Mouse (Mus musculus) gastrocnemius, adult 2 months (tissue): ENCODE measurements around the gene Hk2. TPM values are rescaled to one million over a fixed set of nuclear protein-coding genes. Genes with fewer than 3 reads are reported as not detected.
A peak's percentile ranks its signal among the peaks of the same experiment; 100 is the strongest.

Experiments
- DNase-seq: peaks from one replicate; pipeline ENCODE4 v3.0.0; 2022
- H3K27ac ChIP-seq: fragments of 200-600 bp; 2 replicates; pipeline ENCODE4 v1.8.1; 2022; ENCODE audit warnings: mild to moderate bottlenecking
- H3K4me3 ChIP-seq: fragments of 200-600 bp; 2 replicates; pipeline ENCODE4 v1.8.1; 2022; ENCODE audit warnings: mild to moderate bottlenecking, moderate library complexity
- CTCF ChIP-seq: fragments of 200-600 bp; IDR thresholded peaks from 2 replicates; pipeline ENCODE4 v1.8.1; 2022; ENCODE audit warnings: antibody characterized with exemption, mild to moderate bottlenecking, moderate library complexity
- intact Hi-C: fragments of 180-260 bp; cut with DNase I; formaldehyde crosslinking; loops from one replicate; pipeline ENCODE4 v1.15.1; 2025
- total RNA-seq, 2 experiments: library from RNA; stranded (reverse); gene quantifications; 2 replicates each; pipeline ENCODE4 v1.2.3; 2021

The Hk2 gene
- total RNA-seq, 2 experiments from 2014 or later, result 243 to 313 TPM

GRCm38 (mm10) chr6:82783906-82784305, 9.7 kb upstream of the Hk2 start:
- Histone ChIP-seq H3K27ac (no peak overlapping the region), H3K4me3 (no peak overlapping the region)
- intact Hi-C loops, result no loop called here
- no peak for DNase-seq
- TF ChIP-seq CTCF, result no peak

DNA sequence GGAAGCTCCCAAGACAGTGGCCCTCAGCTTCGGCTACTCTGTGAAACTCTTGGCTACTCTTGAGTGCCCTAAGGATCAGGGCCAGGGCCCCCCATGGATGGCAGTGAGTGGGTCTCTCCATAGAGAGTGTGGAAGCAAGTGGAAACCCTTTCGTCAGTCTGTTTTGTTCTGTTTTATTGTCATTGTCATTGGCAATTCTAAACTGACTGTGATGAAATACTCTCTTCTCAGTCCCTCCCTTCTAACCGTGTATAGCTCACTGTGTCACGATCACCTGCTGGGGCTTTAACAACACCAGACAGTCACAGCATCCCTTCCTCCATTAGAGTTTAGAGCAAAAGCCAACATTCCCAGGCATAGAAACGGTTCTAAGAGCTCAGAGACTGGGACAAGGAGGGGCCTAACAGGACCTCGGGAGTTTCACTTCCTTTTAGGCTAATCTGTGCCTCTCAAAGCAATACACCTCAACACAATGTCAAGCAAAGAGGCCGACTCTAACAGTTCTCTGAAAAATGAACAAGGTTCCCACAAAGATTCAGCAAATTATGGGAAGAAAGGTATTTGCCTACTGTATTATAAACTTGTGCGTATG, 6.6 kb upstream of the Hk2 start:
- intact Hi-C loops, result no loop called here
- no peak for DNase-seq
- no peak for TF ChIP-seq CTCF
- Histone ChIP-seq H3K4me3 (no peak overlapping the region), H3K27ac (no peak overlapping the region)

GRCm38 (mm10) chr6:82780369-82780768, 6.1 kb upstream of the Hk2 start:
- TF ChIP-seq CTCF, result no peak
- Histone ChIP-seq H3K27ac (no peak overlapping the region), H3K4me3 (no peak overlapping the region)
- intact Hi-C loops, result no loop called here
- DNase-seq, result no peak

DNA sequence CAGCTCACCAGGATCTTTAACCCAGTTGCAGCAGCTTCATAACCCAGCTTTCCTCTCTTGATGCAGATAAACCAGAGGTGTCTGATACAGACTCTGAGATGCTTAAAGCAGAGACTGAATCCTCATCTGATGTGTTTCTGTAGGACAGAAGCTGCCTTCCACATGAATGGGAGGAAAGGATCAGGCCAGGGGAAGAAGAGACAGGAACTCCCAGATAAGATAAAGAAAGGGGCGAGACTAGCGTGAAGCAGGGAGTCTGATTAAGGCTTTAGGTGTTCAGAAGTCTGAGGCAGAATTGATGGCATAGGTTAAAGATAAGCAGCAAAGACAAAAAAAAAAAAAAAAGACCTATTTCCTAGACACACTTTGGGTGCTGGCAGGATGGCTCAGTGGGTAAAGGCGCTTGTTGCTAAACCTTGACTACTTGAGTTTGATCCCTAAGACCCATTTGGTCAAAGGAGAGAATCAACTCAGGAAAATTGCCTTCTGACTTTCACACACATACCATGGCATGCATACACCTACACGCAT, 2.9 kb upstream of the Hk2 start:
- H3K27ac ChIP-seq, result no peak overlapping the region
- no peak for TF ChIP-seq CTCF
- H3K4me3 ChIP-seq, result no peak overlapping the region
- no peak for DNase-seq
- intact Hi-C loops, result loop anchor here (5.0 kb wide), 1 partner anchor 75 kb away; no protein-coding TSS in a partner anchor

DNA sequence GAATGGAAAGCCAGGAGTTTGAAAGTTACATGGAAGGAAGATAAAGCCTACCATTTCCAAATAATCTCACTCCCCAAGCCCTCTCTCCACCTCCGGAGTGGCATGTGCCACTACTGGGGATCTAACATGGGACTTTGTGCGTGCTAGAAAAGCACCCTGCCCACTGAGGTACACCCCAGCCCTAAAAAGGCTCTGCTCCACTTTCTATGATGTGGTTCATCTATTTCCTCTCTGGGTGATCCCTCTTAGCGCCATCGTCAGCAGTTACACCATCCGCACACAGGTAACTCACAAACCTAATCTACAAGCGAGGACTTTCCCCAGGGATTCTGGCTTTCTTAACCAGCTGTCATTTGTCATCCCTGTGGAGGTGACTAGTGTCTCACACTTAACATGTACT, 1.1 kb upstream of the Hk2 start:
- Histone ChIP-seq H3K27ac (peak overlapping the region; percentile 97), H3K4me3 (no peak overlapping the region)
- no peak for DNase-seq
- intact Hi-C loops, result loop anchor here (2.0 to 5.0 kb wide), 2 partner anchors 29 to 77 kb away; no protein-coding TSS in a partner anchor
- TF ChIP-seq CTCF, result no peak

DNA sequence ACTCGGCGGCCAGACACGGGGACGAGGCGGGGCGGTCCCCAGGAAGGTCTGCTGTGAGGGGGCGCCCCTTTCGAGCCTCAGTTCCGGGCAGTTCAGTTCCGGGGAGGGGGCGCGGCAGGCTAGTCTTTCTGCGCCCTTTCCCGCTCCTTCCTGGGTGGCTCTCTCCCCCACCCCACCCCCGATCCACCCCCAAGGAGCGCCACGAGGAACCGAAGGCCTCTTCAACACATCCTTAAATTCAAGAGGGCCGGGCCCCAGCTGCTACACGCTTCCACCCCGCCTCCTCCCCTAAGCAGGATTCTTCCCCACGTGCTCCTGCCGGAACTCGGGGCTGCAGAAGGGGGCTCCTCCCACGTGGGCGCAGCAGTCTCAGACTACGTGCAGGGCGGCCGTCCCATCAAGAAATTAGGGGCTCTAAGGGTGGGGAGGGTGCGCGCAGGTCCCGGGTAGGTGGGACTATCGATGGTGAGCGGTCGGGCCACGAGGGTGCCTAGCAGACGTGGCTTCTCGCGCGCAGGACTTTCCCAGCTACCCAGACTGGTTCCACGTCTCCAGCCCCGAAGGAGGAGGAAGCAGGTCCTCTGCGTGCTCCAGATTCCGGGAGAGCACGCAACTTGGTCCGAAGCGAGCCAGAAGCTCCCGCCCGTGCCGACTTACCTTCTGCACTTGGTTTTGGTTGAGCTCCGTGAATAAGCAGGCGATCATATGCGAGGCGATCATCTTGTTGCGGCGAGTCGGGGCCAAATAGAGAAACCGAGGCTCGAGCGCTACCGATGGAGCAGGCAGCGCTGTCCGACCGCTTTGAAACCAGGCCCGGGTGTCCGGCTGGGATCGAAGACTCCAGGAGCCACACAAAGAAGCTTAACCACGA, 758 bp downstream of the Hk2 start:
- intact Hi-C loops, result loop anchor here (1.0 to 2.0 kb wide), 3 partner anchors 21 to 90 kb away; no protein-coding TSS in a partner anchor
- H3K27ac ChIP-seq, result peak overlapping the region; percentile 97
- peak overlapping the region; percentile 90 for H3K4me3 ChIP-seq
- no peak for TF ChIP-seq CTCF
- peak; percentile 76 for DNase-seq

DNA sequence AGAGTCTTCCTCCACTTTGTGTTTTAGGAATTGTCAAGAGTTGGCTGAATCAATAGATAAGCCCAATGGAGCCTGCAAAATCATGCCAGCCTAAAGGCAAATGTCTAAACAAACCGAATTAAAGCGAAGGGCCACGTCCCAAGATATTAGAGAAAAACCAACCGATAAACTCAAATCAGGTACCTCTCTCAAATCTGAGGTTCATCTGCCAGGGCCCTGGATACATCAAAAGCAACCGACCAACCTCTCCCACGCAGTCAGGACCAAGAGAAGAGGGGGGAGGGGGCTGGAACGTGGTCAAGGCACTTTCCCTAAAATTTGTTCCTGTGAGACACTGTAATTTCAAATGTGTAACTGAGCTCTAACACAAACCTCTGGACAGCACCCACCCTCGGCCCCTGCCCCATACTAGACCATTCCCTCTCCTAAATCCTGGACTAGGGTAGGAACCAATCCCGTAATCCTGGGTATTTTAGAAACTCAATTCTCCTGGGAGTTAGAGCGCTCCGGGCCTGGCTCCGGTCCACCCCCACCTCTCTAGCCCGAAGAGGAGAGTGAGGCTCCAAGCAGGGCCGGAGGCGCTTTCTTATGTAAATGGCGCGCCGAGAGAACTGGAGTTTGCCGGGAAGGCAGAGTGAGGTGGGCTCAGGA, 1.7 kb downstream of the Hk2 start:
- intact Hi-C loops, result loop anchor here (1.0 to 2.0 kb wide), 2 partner anchors 20 to 91 kb away; no protein-coding TSS in a partner anchor
- no peak for TF ChIP-seq CTCF
- H3K4me3 ChIP-seq, result peak overlapping the region; percentile 90
- peak; percentile 80 for DNase-seq
- peak overlapping the region; percentile 97 for H3K27ac ChIP-seq

DNA sequence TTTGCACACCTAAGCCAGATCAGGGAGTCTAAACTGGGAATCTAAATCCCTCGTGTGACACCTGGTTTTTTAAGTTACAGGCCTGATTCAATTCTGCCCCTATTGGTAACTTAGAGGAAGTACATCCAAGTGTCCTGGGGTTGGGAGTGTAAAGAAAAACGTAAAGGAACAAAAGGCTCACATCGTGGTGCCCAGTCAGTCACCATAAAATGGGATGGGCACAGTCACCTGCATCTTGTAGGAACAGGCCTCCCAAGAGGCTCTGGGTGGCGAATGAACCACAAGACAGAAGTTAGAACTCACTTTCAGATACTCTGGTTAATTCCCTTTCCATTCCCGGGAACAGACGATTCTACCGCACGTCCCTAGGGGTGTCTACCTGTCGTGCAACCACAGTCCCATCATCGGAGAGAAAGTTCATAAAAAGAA, 2.3 kb downstream of the Hk2 start:
- DNase-seq, result no peak
- intact Hi-C loops, result loop anchor here (2.0 kb wide), 1 partner anchor 19 kb away; no protein-coding TSS in a partner anchor
- H3K4me3 ChIP-seq, result peak overlapping the region; percentile 90
- TF ChIP-seq CTCF, result peak; percentile 63
- peak overlapping the region; percentile 97 for H3K27ac ChIP-seq

DNA sequence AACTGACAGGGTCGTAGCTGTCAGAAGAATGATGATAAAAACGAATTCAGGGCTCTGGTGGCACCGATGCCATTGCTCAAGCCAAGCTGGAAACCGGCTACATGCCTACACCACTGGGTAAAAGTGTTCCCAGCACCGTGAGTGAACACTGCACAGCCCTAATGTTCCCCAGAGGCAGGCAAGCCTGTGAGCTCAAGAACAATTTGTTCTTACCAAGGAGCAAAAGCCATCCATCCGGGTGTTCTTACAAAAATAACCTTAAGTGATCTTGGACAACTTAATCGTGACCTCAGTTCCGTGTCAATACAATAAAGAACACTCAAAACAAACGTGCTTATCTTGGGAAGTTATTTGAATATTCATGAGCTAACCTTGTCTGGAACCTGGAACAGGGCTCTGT, 3.2 kb downstream of the Hk2 start:
- no peak for TF ChIP-seq CTCF
- H3K27ac ChIP-seq, result peak overlapping the region; percentile 97
- peak overlapping the region; percentile 90 for H3K4me3 ChIP-seq
- peak; percentile 52 for DNase-seq
- intact Hi-C loops, result no loop called here

DNA sequence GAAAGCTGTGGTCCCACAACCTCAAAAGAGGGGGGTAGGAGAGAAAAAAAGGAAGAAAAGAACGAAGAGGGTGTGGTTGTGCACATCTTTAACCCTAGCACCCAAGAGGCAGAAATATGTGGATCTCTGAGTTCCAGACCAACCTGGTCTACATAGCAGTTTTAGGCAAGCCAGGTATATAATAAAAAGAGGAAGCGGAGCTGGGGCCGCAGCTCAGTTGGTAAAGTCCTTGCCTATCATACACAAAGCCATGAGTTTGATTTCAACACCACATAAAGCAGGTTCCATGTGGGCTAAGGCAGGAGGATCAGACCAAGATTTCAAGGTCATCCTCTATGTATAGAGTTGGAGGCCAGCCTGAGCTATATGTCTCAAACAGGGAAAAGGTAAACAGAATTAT, 4.0 kb downstream of the Hk2 start:
- intact Hi-C loops, result no loop called here
- H3K27ac ChIP-seq, result peak overlapping the region; percentile 97
- DNase-seq, result no peak
- peak overlapping the region; percentile 90 for H3K4me3 ChIP-seq
- TF ChIP-seq CTCF, result no peak

- intact Hi-C loops, result no loop called here
- peak overlapping the region; percentile 97 for H3K27ac ChIP-seq
Observed at GRCm38 (mm10) chr6:82769704-82770103, 4.5 kb downstream of the Hk2 start.

More at GRCm38 (mm10) chr6:82769704-82770103, 4.5 kb downstream of the Hk2 start:
- no peak for DNase-seq
- TF ChIP-seq CTCF, result no peak
- peak overlapping the region; percentile 90 for H3K4me3 ChIP-seq
